Mouse (Mus musculus): Measurements from ENCODE around the gene Lalba. TPM values are rescaled to one million over a fixed set of nuclear protein-coding genes. Genes with fewer than 3 reads are reported as not detected.
"Not testable (repeated sequence)": the region's sequence is repeated elsewhere in the genome, so short reads cannot be mapped to it uniquely, and the experiment has no call there.

Lalba gene
- polyA plus RNA-seq, 1 experiment from 2014 or later = not detected

DNA sequence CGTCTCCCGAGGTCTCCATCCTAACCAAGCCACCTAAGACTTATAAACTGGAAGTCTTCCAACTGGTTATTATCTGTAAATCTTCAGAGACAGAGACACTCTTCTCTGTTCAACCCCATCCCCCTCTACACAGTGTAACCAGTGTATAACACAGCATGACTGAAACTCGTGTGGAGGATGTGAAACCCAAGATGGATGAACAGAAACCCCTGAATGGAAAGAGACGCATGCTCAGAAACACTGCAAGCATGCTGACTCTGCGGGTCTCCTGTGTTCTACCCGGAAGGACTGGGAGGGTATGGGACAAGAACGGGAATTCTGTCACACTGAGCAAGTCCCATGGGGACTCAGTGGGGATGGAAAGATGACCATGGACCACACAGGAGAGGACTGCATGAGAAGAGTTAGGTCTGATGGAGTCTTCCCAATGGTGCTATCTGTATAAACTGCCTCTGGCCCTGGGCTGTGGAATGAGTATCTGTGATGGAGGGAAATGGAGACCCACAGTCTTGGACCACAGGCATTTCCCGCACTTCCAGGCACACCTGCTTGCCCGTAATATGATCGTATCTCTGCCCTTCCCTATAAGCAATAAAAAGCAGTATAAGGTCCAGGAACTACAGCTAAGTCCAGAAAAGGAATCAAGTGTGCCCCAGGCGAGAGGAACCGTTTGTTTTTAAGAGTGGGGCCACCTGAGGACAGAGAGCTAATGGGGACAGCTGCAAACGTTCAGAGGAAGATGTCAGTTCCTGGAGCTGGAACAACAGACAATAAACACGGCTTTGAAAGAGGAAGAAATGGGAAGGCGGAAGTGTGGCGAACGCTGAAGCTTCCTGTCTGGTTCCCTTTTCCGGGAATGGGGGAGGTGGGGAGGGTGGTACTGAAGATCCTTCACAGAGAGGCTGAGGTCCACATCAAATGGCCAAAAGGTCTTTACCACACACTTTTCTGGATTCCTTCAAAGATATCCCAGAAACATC lies 1.7 kb upstream of the Lalba start:
- no peak overlapping the region for H3K4me3 ChIP-seq
- no peak for ATAC-seq (ENCODE audit: low FRiP score)
- no peak overlapping the region for H3K27ac ChIP-seq
- H3K4me2 ChIP-seq (replicated peaks) = no peak overlapping the region
- H3K9me3 ChIP-seq (replicated peaks) = no peaks in the 10 kb centered on the region
- H3K9ac ChIP-seq = no peak overlapping the region
- WGBS = 81% methylated on average over 18 of the region's 18 CpGs
- H3K36me3 ChIP-seq = no peaks in the 10 kb centered on the region
- H3K27me3 ChIP-seq = no peaks in the 10 kb centered on the region
- no peaks in the 10 kb centered on the region for H3K4me1 ChIP-seq

DNA sequence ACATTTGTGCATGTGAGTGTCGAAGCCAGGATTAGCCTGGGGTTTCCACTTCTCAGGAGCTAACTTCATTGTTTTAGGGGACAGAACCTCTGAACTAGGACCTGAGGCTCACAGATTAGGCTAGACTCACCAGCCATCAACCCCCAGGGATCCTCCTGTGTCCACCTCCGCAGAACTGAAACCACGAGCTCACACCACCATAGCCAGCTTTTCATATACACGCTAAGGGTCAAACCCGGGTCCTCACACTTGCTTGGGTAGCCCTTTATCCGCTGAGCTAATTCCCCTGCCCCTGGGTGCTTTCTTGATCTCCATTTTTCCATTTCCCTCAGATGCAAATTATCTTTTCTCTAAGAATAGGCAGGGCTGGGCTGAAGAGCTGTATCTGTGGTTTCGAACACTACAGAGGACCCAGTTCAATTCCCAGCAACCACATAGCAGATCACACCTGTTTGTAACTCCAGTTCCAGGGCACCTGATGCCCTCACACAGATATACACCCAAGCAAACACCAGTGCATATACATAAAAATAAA lies 2.9 kb downstream of the Lalba start:
- H3K9me3 ChIP-seq (replicated peaks) = no peaks in the 10 kb centered on the region
- WGBS = 73% methylated on average over 7 of the region's 7 CpGs
- no peak overlapping the region for H3K4me2 ChIP-seq (replicated peaks)
- H3K4me3 ChIP-seq = no peak overlapping the region
- H3K27ac ChIP-seq = no peak overlapping the region
- H3K4me1 ChIP-seq = no peaks in the 10 kb centered on the region
- no peaks in the 10 kb centered on the region for H3K27me3 ChIP-seq
- no peak overlapping the region for H3K9ac ChIP-seq
- H3K36me3 ChIP-seq = no peaks in the 10 kb centered on the region
- no peak for ATAC-seq (ENCODE audit: low FRiP score)

DNA sequence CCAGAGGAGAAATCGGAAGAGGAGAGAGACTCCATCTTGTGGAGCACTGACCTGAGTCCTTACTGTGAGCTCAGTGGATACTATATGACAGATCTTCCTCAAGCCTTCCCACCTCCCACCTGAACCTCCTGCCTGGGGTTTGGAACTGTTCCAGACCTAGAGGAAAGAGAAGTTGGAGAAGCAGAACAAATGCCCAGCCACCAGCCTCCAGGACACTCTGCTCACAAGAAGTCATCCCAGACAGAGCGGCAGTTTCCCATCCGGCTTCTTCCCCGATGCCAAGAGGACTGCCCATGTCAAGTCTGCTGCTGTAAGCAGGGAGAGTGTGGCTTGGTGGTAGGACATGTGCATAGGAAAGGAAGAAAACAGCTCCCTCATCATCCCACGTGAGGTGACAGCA lies 6.2 kb downstream of the Lalba start:
- Histone ChIP-seq H3K4me3 (no peak overlapping the region), H3K4me2 (replicated peaks) (no peak overlapping the region), H3K36me3 (no peaks in the 10 kb centered on the region), H3K27me3 (peaks cover 4% of the 10 kb centered on the region; the same call in 1 of the 2 replicates), H3K27ac (no peak overlapping the region), H3K9ac (no peak overlapping the region), H3K4me1 (no peaks in the 10 kb centered on the region), H3K9me3 (replicated peaks) (no peaks in the 10 kb centered on the region)
- 78% methylated on average over 5 of the region's 5 CpGs for WGBS
- ATAC-seq (ENCODE audit: low FRiP score) = no peak

DNA sequence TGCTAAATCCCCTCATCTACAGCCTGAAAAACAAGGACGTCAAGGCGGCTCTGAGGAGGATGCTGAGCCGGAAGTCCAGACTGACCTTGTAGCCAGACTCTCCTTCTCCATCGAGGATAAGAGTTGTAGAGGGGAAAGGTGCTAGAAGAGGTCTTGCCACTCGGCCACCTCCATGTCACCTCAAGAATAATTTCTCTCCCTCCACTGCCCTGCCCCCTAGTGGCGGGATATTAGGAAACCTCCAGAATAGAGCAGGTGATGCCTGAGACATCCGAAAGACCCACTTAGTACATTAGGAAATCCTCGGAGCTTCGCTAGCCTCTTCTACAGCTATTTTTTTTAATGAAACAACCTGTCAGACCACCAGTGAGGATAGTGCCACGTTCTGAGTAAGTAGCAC lies 7.1 kb downstream of the Lalba start:
- ATAC-seq (ENCODE audit: low FRiP score) = no peak
- H3K27me3 ChIP-seq = peaks cover 4% of the 10 kb centered on the region; the same call in 1 of the 2 replicates
- no peaks in the 10 kb centered on the region for H3K36me3 ChIP-seq
- 59% methylated on average over 10 of the region's 10 CpGs for WGBS
- H3K4me3 ChIP-seq = no peak overlapping the region
- H3K4me1 ChIP-seq = no peaks in the 10 kb centered on the region
- no peak overlapping the region for H3K27ac ChIP-seq
- H3K9me3 ChIP-seq (replicated peaks) = no peaks in the 10 kb centered on the region
- H3K4me2 ChIP-seq (replicated peaks) = no peak overlapping the region
- no peak overlapping the region for H3K9ac ChIP-seq

DNA sequence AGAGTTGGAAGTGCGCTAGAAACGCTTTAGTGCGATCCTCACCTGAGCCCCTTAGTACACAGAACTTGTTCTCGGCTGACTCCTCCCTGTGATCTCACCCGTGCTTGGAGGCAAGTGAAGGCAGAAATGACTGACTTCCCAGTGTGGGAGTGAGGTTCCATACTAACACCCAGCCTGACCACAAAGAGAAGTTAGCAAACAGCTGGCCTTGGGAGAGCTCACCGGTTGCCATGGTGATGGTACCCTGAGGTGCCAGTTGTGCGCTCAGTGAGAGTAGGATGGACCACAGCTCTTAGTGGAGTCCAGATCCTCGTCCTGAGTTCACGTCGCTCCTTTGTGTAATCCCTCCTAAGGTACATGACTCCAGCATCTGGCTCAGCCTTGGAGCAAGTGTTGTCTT lies 7.6 kb downstream of the Lalba start:
- H3K9me3 ChIP-seq (replicated peaks) = no peaks in the 10 kb centered on the region
- no peak overlapping the region for H3K4me3 ChIP-seq
- WGBS = 85% methylated on average over 10 of the region's 10 CpGs
- no peaks in the 10 kb centered on the region for H3K4me1 ChIP-seq
- no peak for ATAC-seq (ENCODE audit: low FRiP score)
- no peaks in the 10 kb centered on the region for H3K36me3 ChIP-seq
- no peak overlapping the region for H3K9ac ChIP-seq
- H3K4me2 ChIP-seq (replicated peaks) = no peak overlapping the region
- H3K27ac ChIP-seq = no peak overlapping the region
- H3K27me3 ChIP-seq = peaks cover 4% of the 10 kb centered on the region; the same call in 1 of the 2 replicates

DNA sequence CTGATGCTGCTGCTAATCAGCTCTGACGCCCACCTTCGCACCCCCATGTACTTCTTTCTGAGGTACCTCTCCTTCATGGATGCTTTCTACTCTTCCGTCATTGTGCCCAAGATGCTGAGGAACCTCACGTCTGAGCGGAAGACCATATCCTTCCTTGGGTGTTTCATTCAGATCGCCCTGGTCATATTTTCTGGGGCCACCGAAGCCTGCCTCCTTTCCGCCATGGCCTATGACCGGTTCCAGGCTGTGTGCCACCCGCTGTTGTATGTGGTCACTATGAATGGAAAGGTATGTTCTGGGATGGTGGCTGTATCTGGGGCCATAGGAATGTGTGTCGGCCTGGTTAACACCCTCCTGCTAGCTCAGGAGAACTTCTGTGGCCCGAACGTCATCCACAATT lies 11.0 kb downstream of the Lalba start:
- Histone ChIP-seq H3K27me3 (peaks cover 4% of the 10 kb centered on the region; the same call in 1 of the 2 replicates), H3K4me3 (no peak overlapping the region), H3K4me2 (replicated peaks) (no peak overlapping the region), H3K4me1 (no peaks in the 10 kb centered on the region), H3K9ac (no peak overlapping the region), H3K36me3 (no peaks in the 10 kb centered on the region), H3K9me3 (replicated peaks) (0 out of 2 replicates have a peak, but pooled peaks cover 6% of the 10 kb centered on the region), H3K27ac (no peak overlapping the region)
- ATAC-seq (ENCODE audit: low FRiP score) = no peak
- WGBS = 91% methylated on average over 13 of the region's 13 CpGs

DNA sequence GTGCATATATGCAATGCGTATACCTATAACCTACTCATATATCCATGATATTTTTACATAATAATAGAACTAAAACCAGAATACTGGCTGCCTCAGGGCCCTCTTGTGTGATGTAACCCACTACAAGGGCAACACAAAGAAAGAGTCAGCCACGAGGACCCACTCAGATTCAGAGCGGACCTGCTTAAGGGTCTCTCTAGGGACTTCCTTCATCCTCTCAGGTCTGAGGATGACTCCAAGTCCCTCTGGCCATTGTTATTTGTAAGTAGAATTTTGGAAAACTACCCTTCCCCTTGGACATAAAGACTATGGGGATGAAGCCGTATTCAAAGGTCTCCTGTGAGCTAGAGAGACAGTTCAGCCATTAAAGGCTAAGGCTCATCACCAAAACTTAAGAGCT lies 12.9 kb downstream of the Lalba start, which contains the start of gene OR5BS1P:
Gene OR5BS1P, plus strand, starts transcription at position 301 of the 400 bp plus-strand sequence.
- Histone ChIP-seq H3K9me3 (replicated peaks) (0 out of 2 replicates have a peak, but pooled peaks cover 6% of the 10 kb centered on the region), H3K27me3 (peaks cover 4% of the 10 kb centered on the region; the same call in 1 of the 2 replicates), H3K4me1 (no peaks in the 10 kb centered on the region), H3K4me2 (replicated peaks) (no peak within 1 kb of the TSS), H3K36me3 (no peaks in the 10 kb centered on the region), H3K27ac (no peak within 1 kb of the TSS), H3K4me3 (no peak within 1 kb of the TSS), H3K9ac (no peak within 1 kb of the TSS)
- WGBS = 92% methylated on average over 4 of the region's 4 CpGs
- no peak for ATAC-seq (ENCODE audit: low FRiP score)

DNA sequence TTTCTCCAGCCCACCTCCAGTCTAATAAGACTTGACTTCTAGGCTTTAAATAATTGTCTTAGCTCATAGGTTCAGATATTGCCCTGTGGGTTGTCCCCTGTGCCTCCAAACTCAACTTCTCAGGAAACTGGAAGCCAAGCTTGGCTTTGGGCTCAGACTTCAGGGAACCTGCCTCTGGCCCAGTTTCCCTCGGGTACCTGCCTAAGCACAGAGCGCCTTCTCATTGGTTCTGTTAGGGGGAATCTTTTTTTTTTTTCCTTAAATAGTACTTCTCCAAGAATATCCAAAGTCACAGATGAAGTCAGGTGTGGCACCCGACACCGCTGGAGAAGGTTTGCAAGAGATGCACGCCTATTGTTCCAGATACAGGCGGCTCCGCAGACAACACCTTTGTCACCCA lies 30.2 kb downstream of the Lalba start, which contains the start of gene Olfr281:
Gene Olfr281, plus strand, starts transcription at position 301 of the 400 bp plus-strand sequence.
- no peak within 1 kb of the TSS for H3K4me3 ChIP-seq
- WGBS = 92% methylated on average over 7 of the region's 7 CpGs
- no peak within 1 kb of the TSS for H3K9ac ChIP-seq
- H3K36me3 ChIP-seq = no peaks in the 10 kb centered on the region
- no peaks in the 10 kb centered on the region for H3K27me3 ChIP-seq
- no peak within 1 kb of the TSS for H3K4me2 ChIP-seq (replicated peaks)
- no peak for ATAC-seq (ENCODE audit: low FRiP score)
- H3K27ac ChIP-seq = no peak within 1 kb of the TSS
- no peaks in the 10 kb centered on the region for H3K4me1 ChIP-seq
- no peaks in the 10 kb centered on the region for H3K9me3 ChIP-seq (replicated peaks)

DNA sequence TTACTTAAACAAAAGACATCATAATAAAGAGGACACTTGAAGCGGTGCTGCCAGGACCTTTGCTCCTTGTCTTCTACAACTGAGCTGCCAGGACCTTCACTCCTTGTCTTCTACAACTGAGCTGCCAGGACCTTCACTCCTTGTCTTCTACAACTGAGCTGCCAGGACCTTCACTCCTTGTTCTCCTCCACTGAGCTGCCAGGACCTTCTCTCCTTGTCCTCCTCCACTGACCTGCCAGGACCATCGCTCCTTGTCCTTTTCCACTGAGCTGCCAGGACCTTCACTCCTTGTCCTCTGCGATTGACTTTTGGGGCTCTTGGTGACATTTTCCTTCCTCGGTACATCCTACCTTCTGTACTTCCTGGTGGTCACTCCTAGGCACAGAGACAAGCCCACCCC lies 34.0 kb downstream of the Lalba start:
- no peak overlapping the region for H3K4me2 ChIP-seq (replicated peaks)
- H3K9me3 ChIP-seq (replicated peaks) = no peaks in the 10 kb centered on the region
- no peaks in the 10 kb centered on the region for H3K4me1 ChIP-seq
- H3K27me3 ChIP-seq = no peaks in the 10 kb centered on the region
- no peak overlapping the region for H3K4me3 ChIP-seq
- 56% methylated on average over 4 of the region's 4 CpGs for WGBS
- ATAC-seq (ENCODE audit: low FRiP score) = no peak
- no peak overlapping the region for H3K9ac ChIP-seq
- H3K36me3 ChIP-seq = no peaks in the 10 kb centered on the region
- H3K27ac ChIP-seq = no peak overlapping the region

DNA sequence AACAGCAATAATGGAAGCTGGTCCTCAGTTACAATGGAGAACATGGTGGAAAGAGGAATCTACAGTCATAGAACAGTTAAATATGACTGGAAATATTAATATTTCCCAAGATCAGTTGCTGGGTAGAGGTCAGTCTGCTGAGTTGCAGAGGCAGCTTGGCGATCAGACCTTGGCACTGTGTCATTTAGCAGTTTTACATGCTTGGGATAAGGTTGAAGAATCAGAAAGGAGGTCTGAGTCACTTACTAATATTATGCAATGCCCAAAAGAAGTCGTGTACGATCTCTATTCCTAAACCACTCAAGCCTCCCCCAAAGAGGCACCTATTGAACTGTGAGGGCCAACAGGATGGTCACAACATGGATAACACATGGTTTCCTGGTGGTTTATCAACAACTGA lies 38.0 kb downstream of the Lalba start:
- Histone ChIP-seq H3K9me3 (replicated peaks) (no peaks in the 10 kb centered on the region), H3K27ac (no peak overlapping the region), H3K9ac (no peak overlapping the region), H3K4me2 (replicated peaks) (no peak overlapping the region), H3K27me3 (no peaks in the 10 kb centered on the region), H3K4me1 (no peaks in the 10 kb centered on the region), H3K4me3 (no peak overlapping the region), H3K36me3 (no peaks in the 10 kb centered on the region)
- 78% methylated on average over 3 of the region's 3 CpGs for whole genome bisulfite sequencing
- no peak for ATAC-seq (ENCODE audit: low FRiP score)

DNA sequence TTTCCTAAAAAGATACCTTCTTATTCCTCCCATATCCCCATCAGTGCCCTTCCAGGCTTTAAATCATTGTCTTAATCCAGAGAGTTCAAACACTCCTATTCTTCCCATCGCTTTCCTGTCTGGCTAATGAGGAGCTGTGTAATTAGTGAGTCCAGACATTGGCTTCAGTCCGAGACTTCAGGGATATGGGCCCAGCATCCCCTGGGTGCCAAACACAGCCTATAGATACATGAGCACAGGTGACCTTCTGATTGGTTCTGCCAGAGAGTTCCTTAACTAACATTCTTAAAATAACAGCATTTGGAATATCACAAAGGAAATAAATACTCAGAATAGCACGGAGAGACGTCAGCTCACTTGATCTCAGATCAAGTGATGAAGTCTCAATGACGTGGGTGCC lies 51.6 kb downstream of the Lalba start, which contains the start of gene Olfr282:
Gene Olfr282, plus strand, starts transcription at position 301 of the 400 bp plus-strand sequence.
- not testable (repeated sequence) for H3K27ac ChIP-seq; H3K36me3 ChIP-seq; H3K9ac ChIP-seq; H3K4me1 ChIP-seq; ATAC-seq (ENCODE audit: low FRiP score); H3K9me3 ChIP-seq (replicated peaks); H3K27me3 ChIP-seq; H3K4me2 ChIP-seq (replicated peaks); H3K4me3 ChIP-seq
- WGBS = 85% methylated on average over 5 of the region's 5 CpGs
